Mouse (Mus musculus) erythroblast, embryonic 14.5 days (primary cell): ENCODE measurements around the gene Cp. TPM values are rescaled to one million over a fixed set of nuclear protein-coding genes. Genes with fewer than 3 reads are reported as not detected.
"Not testable (repeated sequence)": the region's sequence is repeated elsewhere in the genome, so short reads cannot be mapped to it uniquely, and the experiment has no call there.

Experiments used
- H3K27me3 ChIP-seq: 2 replicates; pipeline ENCODE4 v1.6.1; 2012; ENCODE audit warnings: inconsistent platforms; ENCODE audit not compliant: control insufficient read depth
- H3K36me3 ChIP-seq: 2 replicates; pipeline ENCODE4 v1.6.1; 2012; ENCODE audit warnings: mild to moderate bottlenecking, inconsistent platforms; ENCODE audit not compliant: control insufficient read depth
- H3K4me1 ChIP-seq: 2 replicates; pipeline ENCODE4 v1.6.1; 2012; ENCODE audit warnings: inconsistent platforms; ENCODE audit not compliant: control insufficient read depth
- H3K4me3 ChIP-seq: replicated peaks from 2 replicates; pipeline ENCODE3; 2012; ENCODE audit warnings: moderate library complexity, mild to moderate bottlenecking, inconsistent platforms
- H3K9me3 ChIP-seq: 2 replicates; pipeline ENCODE4 v1.6.1; 2012; ENCODE audit warnings: low read length, inconsistent platforms, mixed read lengths; ENCODE audit not compliant: control insufficient read depth
- GATA1 ChIP-seq: IDR thresholded peaks from 2 replicates; pipeline ENCODE4 v1.6.1; 2012; ENCODE audit warnings: low read length, inconsistent platforms, mixed read lengths
- TAL1 ChIP-seq: IDR thresholded peaks from 3 replicates; pipeline ENCODE4 v1.6.1; 2012; ENCODE audit warnings: low read length, inconsistent platforms, mixed read lengths
- polyA plus RNA-seq: library from polyadenylated mRNA; stranded (reverse); fragments of >175 nt; gene quantifications from 2 replicates; pipeline ENCODE4 v1.2.3, GENCODE M21; 2012

Gene Cp
- polyA plus RNA-seq, 1 experiment = not detected

DNA sequence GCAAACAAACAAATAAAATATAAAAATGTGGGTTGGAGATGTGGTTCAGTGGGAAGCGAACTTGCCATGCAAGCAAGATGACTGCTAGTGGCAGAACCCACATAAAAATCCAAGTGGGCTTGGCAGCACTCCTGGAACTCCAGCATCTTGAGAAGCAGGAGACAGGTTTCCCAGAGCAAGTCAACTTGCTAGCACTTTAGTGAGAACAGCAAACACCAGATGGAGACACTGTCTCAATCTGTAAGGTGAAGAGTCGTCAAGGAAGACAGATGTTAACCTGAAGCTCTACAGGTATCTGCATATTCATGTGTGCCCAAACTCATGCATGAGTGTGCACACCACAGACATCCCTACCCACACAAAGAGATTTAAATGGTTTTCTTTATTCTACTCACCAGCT lies 42.7 kb downstream of the Cp start:
- Histone ChIP-seq H3K4me3 (no peak overlapping the region), H3K4me1 (no peaks in the 10 kb centered on the region), H3K36me3 (peaks cover 14% of the 10 kb centered on the region), H3K9me3 (no peaks in the 10 kb centered on the region), H3K27me3 (no peaks in the 10 kb centered on the region)
- TF ChIP-seq GATA1 (no peak), TAL1 (no peak)

DNA sequence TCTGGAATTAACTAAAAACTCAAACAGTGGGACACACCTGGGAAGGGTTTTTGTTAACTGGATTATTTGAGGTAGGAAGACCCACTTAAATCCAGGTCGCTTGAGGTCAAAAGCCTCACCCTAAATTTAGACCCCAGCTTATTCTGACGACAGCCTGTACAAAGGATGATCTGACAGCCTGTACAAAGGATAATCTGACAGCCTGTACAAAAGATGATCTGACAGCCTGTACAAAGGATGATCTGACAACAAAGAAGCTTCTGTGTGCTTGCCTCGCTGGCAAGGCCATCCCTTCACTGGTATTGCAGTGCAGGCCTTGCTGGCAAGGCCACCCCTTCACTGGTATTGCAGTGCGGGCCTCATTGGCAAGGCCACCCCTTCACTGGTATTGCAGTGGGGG lies 44.0 kb downstream of the Cp start:
- no peaks in the 10 kb centered on the region for H3K4me1 ChIP-seq
- no peaks in the 10 kb centered on the region for H3K9me3 ChIP-seq
- TF ChIP-seq GATA1 (no peak), TAL1 (no peak)
- no peaks in the 10 kb centered on the region for H3K27me3 ChIP-seq
- peaks cover 14% of the 10 kb centered on the region for H3K36me3 ChIP-seq
- H3K4me3 ChIP-seq = no peak overlapping the region

DNA sequence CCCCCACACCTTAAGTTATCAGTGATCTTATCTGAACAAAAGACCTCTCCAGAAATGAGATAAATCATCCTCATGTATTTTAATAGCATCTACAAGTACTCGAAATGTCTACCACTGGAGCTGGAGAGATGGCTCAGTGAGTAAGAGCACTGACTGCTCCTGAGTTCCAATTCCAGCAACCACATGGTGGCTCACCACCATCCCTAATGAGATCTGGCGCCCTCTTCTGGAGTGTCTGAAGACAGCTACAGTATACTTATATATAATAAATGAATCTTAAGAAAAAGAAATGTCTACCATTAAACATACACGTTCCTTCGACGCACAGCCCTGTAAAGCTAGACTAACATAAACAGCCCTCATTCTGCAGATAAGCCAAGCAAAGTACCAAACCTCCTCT lies 45.9 kb downstream of the Cp start:
- TF ChIP-seq GATA1 (no peak), TAL1 (no peak)
- H3K4me3 ChIP-seq = no peak overlapping the region
- H3K9me3 ChIP-seq = no peaks in the 10 kb centered on the region
- H3K27me3 ChIP-seq = no peaks in the 10 kb centered on the region
- no peaks in the 10 kb centered on the region for H3K4me1 ChIP-seq
- H3K36me3 ChIP-seq = peaks cover 14% of the 10 kb centered on the region

DNA sequence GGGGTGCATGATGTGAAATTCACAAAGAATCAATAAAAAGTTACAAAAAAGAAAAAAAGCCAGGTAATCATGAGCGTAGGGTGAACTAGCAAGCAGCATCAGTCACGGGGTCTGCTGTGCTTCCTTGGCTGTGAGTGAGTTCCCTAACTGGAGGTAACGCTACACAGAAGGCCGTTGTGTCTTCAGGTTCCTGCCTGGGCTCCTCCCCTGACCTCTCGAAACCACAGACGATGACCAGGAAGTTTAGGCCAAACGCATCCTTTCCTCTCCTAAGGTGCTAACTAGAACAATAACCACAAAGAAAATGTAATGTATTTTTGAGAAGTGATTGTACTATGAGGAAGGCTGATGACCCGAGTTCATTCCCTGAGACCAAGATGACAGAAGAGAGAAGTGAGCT lies 47.6 kb downstream of the Cp start:
- Histone ChIP-seq H3K36me3 (peaks cover 17% of the 10 kb centered on the region), H3K9me3 (no peaks in the 10 kb centered on the region), H3K4me3 (no peak overlapping the region), H3K27me3 (no peaks in the 10 kb centered on the region), H3K4me1 (no peaks in the 10 kb centered on the region)
- TF ChIP-seq TAL1 (no peak), GATA1 (no peak)

DNA sequence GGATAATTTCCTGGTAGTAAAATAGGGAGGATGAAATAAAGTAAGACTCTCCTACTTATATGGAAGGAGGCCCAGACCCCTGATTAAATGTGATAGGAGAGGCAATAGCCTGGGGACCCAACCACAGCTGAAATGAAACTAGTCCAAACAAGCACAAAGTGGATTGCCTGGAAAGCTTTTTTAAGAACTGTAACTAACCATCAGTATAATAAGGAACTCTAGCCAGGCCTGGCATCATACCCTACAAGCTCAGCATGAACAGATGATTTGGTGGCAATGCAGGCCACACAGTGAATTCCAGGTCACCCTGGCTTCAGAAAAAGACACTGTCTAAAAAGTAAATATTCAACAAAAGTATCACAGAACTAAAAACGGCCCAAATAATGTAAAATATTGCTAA lies 48.8 kb downstream of the Cp start:
- H3K36me3 ChIP-seq = peaks cover 21% of the 10 kb centered on the region
- no peak for TF ChIP-seq GATA1
- TF ChIP-seq TAL1 = no peak
- no peaks in the 10 kb centered on the region for H3K27me3 ChIP-seq

DNA sequence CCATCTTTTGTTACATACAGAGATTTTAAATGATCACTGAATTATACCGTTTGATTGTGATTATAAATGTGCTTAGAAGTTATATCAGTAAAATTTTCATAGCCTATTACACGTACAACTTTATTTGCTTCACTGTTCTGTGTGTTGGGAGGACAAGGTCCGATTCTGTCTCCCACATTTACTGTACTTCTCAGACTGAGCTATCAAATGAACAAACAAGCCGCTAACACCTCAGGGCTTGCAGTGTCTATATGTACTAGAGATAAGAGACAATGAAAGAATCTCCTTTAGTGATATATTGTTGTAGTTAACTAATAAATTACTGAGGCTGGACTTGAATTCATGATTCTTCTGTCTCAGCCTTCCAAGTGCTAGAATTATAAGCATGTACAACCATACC lies 50.4 kb downstream of the Cp start:
- peaks cover 16% of the 10 kb centered on the region for H3K36me3 ChIP-seq
- TF ChIP-seq TAL1 (no peak), GATA1 (no peak)
- no peaks in the 10 kb centered on the region for H3K9me3 ChIP-seq
- no peaks in the 10 kb centered on the region for H3K27me3 ChIP-seq
- H3K4me3 ChIP-seq = no peak overlapping the region
- H3K4me1 ChIP-seq = no peaks in the 10 kb centered on the region

More for the DNA sequence above, 48.8 kb downstream of the Cp start:
- Histone ChIP-seq H3K9me3 (no peaks in the 10 kb centered on the region), H3K4me1 (no peaks in the 10 kb centered on the region), H3K4me3 (no peak overlapping the region)

DNA sequence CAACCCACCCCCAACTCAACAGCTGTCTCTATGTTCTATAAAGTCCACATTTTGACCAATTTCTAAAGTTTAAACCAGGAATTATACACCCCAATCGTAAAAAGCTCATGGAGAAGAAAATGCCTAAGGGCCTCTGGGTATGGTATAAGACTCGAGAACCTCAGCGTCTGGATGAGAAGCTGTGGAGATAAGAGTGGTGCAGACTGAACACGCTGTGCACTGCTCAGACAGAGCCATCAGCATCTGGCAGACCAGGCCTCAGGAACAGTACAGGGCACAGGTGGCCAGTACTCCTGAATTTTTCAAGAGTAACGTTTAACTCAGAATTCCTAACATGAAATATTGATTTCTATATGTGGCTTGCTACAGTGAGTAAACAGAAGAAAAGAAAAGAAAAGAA lies 50.9 kb downstream of the Cp start:
- peaks cover 14% of the 10 kb centered on the region for H3K36me3 ChIP-seq
- no peaks in the 10 kb centered on the region for H3K9me3 ChIP-seq
- TF ChIP-seq TAL1 = no peak
- no peak for TF ChIP-seq GATA1
- no peak overlapping the region for H3K4me3 ChIP-seq
- H3K27me3 ChIP-seq = no peaks in the 10 kb centered on the region
- H3K4me1 ChIP-seq = no peaks in the 10 kb centered on the region

DNA sequence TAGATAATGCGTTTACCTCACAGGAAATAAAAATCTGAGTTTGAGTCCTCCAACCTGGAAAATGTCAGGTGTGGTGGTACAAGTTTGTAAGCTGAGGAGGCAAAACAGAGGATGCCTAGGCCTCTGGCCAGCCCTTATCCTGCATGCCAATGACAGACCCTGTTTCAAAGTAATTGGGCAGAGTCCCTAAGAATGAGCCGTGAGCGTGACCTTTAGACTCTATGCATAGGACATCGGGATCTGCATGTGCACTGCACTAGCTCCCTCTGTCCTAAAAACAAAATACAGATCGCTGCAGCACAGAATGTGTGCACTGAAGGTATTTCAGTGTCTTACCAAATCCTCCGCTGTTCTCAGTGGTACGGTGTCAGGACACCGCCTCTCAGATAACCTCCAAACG lies 53.6 kb downstream of the Cp start:
- Histone ChIP-seq H3K4me3 (no peak overlapping the region), H3K36me3 (peaks cover 16% of the 10 kb centered on the region), H3K9me3 (no peaks in the 10 kb centered on the region), H3K4me1 (no peaks in the 10 kb centered on the region), H3K27me3 (no peaks in the 10 kb centered on the region)
- TF ChIP-seq TAL1 (no peak), GATA1 (no peak)

DNA sequence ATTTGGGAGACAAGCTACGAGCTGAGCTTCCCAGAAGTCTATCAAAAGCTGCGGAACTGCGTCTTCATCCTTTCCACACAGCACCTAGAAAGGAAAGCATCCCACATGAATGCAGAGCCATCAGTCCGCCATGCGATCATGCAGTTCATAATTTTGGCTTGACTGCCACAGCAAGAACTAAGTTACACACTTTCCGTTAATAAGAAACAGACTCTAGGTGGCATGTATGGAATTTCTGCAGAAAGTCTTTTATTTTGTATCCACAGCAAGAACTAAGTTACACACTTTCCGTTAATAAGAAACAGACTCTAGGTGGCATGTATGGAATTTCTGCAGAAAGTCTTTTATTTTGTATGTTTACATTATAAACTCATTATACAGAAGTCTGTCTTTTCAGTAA lies 54.1 kb downstream of the Cp start:
- not testable (repeated sequence) for H3K27me3 ChIP-seq, H3K9me3 ChIP-seq, H3K4me1 ChIP-seq, H3K4me3 ChIP-seq
- peaks cover 20% of the 10 kb centered on the region for H3K36me3 ChIP-seq

DNA sequence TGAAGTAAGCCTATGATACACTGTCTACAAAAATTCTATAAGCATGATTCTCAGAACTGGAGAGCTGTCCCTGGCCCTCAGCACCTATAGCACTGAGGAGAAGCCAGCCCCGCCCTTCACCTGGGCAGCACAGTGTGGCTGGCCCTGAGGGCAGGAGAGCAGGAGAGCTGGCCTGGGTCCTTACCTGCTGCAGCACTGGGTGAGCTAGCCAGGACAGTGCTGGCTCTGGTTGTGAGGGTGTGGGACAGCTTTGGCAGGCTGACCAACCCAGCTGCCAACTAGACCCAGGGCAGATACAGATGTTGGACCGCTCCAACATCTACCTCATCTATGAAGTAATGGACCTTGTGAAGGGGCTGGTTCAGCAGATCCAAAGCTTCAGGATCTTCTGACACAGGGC lies 57.6 kb downstream of the Cp start:
- H3K9me3 ChIP-seq = no peaks in the 10 kb centered on the region
- H3K27me3 ChIP-seq = no peaks in the 10 kb centered on the region
- TF ChIP-seq GATA1 (no peak), TAL1 (no peak)
- no peak overlapping the region for H3K4me3 ChIP-seq
- H3K36me3 ChIP-seq = peaks cover 30% of the 10 kb centered on the region
- no peaks in the 10 kb centered on the region for H3K4me1 ChIP-seq

DNA sequence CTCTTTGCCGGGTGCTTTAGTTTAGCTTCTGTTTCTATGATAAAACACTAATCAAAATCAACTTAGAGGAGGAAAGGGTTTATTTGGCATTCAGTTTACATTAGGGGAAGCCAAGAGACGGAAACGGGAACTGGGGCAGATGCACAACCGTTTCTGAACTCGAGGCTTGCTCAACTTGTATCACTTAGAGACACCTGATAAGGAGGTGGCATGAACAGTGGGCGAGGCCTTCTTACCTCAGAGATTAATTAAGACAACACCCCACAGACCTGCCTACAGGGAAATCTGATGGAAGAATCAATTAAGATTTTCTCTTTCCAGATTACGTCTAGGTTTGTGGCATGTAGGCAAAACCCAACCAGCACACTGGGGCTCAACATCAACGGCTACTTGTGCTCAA lies 61.2 kb downstream of the Cp start:
- TF ChIP-seq GATA1 (no peak), TAL1 (no peak)
- H3K36me3 ChIP-seq = peaks cover 37% of the 10 kb centered on the region
- H3K27me3 ChIP-seq = no peaks in the 10 kb centered on the region
- no peaks in the 10 kb centered on the region for H3K9me3 ChIP-seq
- no peaks in the 10 kb centered on the region for H3K4me1 ChIP-seq
- no peak overlapping the region for H3K4me3 ChIP-seq
